Comparison of ENCODE assay signal across 11 mouse cellular contexts in the genomic region with DNA sequence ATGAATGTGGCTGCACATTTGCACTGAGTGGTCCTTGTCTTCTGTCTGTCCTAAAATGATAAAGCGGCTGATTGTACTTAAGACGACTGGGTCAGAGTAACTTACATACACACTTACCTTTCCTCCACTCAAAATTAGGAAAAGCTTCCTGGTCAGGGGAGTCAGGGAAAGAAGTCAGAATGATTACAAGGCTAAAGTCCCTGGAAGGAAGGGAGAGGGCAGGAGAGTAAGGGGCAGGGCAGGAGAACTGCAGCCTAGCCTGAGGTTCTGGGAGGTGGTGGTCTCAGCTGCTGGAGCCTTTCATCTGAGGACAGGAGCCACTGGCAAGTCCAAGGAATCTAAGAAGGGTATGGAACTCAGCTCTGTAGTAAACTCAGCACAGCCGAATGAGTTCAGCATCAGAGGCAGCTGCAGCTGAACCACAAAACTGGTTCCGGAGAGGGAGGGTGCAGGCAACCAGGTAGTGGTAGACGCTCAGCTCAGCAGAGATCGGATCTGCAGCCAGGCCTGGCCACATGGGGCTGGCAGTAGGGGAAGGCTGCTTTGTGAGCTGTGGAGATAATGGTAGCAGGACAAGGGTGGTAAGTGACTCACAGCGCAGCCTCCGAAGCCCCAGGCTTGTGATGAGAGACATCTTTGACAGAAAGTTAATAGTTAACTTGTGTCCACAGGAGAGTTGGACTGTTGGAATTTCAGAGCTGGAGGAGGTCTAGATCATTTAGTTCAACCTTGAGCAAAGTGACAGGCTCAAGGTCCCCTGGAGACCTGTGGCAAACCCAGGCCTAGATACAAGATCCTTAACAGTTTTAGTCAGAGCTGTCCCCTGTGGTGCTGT. TPM values are rescaled to one million over a fixed set of nuclear protein-coding genes. Genes with fewer than 3 reads are reported as not detected.
DNase-seq lines count a peak whose midpoint lies in the region; ATAC-seq lines count a peak whose summit lies in the region.
"Had no signal": no experiment of that assay in that cellular context is flagged by ENCODE, and none has a peak within 500 bp of the region (broad histone marks: within the 10 kb centered on the region; RNA-seq: fewer than 3 reads in every experiment).

No protein-coding gene starts in this region.

- no peak overlapping the region for H3K4me2 ChIP-seq in lung, embryonic 15.5 days
- peak overlapping the region; percentile 35; the same call in 1 of the 2 replicates for H3K4me2 ChIP-seq in intestine, embryonic 16.5 days (ENCODE audit: low read depth, low read length)
- H3K4me2 ChIP-seq in liver, embryonic 11.5 days: peak overlapping the region; percentile 56

- H3K4me3 ChIP-seq in lung, embryonic 15.5 days: no peak overlapping the region
- 0 out of 2 replicates have a peak overlapping the region, but pooled peaks have one; percentile 3 for H3K4me3 ChIP-seq in intestine, embryonic 16.5 days (ENCODE audit: low read length)
- H3K4me3 ChIP-seq in liver, embryonic 11.5 days (ENCODE audit: low read depth, low read length): 0 out of 2 replicates have a peak overlapping the region, but pooled peaks have one; percentile 3
- H3K4me3 ChIP-seq: gastrocnemius, adult 2 months had no signal

- peaks cover 22% of the 10 kb centered on the region for H3K4me1 ChIP-seq in lung, embryonic 15.5 days
- peaks cover 20% of the 10 kb centered on the region; the same call in 1 of the 2 replicates for H3K4me1 ChIP-seq in intestine, embryonic 16.5 days (ENCODE audit: control insufficient read depth, insufficient read depth, low read length)
- peaks cover 68% of the 10 kb centered on the region for H3K4me1 ChIP-seq in liver, embryonic 11.5 days (replicated peaks; ENCODE audit: control insufficient read depth, insufficient read depth, low read length)

- WGBS in lung, embryonic 15.5 days: 50% methylated on average over 8 of the region's 8 CpGs
- 48% methylated on average over 8 of the region's 8 CpGs for WGBS in intestine, embryonic 16.5 days
- WGBS in liver, embryonic 11.5 days: 31% methylated on average over 8 of the region's 8 CpGs

- no peak overlapping the region for H3K9ac ChIP-seq in lung, embryonic 15.5 days
- peak overlapping the region; percentile 48 for H3K9ac ChIP-seq in intestine, embryonic 16.5 days (ENCODE audit: low read depth, low read length)
- peak overlapping the region; percentile 41 for H3K9ac ChIP-seq in liver, embryonic 11.5 days (ENCODE audit: low read depth, low read length)

- ATAC-seq in lung, embryonic 15.5 days (ENCODE audit: borderline replicate concordance, extremely low read depth, low FRiP score, low TSS enrichment): no peak
- ATAC-seq in intestine, embryonic 16.5 days: peak; percentile 94
- ATAC-seq in liver, embryonic 11.5 days (replicated peaks; ENCODE audit: low FRiP score): peak; percentile 93
- ATAC-seq in granulocyte monocyte progenitor cell, adult 5-6 weeks (replicated peaks; ENCODE audit: poor library complexity, severe bottlenecking): no peak

- peak overlapping the region; percentile 63; the same call in 1 of the 2 replicates for H3K27ac ChIP-seq in lung, embryonic 15.5 days
- peak overlapping the region; percentile 99 for H3K27ac ChIP-seq in intestine, embryonic 16.5 days (ENCODE audit: low read length)
- H3K27ac ChIP-seq in liver, embryonic 11.5 days (ENCODE audit: low read depth, low read length): peak overlapping the region; percentile 73
- H3K27ac ChIP-seq: gastrocnemius, adult 2 months had no signal

- DNase-seq in lung, postnatal 14 days: no peak
- DNase-seq in liver, embryonic 11.5 days (ENCODE audit: low spot score): no peak
- DNase-seq in thymus, postnatal 36 days: peak; percentile 33 to 56
- no peak for DNase-seq in spleen, postnatal 10 days (ENCODE audit: low spot score in 2 of 2)
- DNase-seq in right cerebral cortex, postnatal 14 days: no peak
- DNase-seq: gastrocnemius, adult 2 months had no signal

- H3K9me3 ChIP-seq in lung, embryonic 15.5 days: no peaks in the 10 kb centered on the region
- no peaks in the 10 kb centered on the region for H3K9me3 ChIP-seq in intestine, embryonic 16.5 days (ENCODE audit: control insufficient read depth, low read length)
- H3K9me3 ChIP-seq in liver, embryonic 11.5 days (ENCODE audit: control insufficient read depth, low read length): no peaks in the 10 kb centered on the region

- no peaks in the 10 kb centered on the region for H3K27me3 ChIP-seq in lung, embryonic 15.5 days
- no peaks in the 10 kb centered on the region for H3K27me3 ChIP-seq in intestine, embryonic 16.5 days (replicated peaks; ENCODE audit: control insufficient read depth, insufficient read depth, low read length)
- H3K27me3 ChIP-seq in liver, embryonic 11.5 days (replicated peaks; ENCODE audit: control insufficient read depth, insufficient read depth, low read length): no peaks in the 10 kb centered on the region

- no peaks in the 10 kb centered on the region for H3K36me3 ChIP-seq in lung, embryonic 15.5 days
- H3K36me3 ChIP-seq in intestine, embryonic 16.5 days (ENCODE audit: control insufficient read depth, insufficient read depth, low read length): no peaks in the 10 kb centered on the region
- peaks cover 2% of the 10 kb centered on the region; the same call in 1 of the 2 replicates for H3K36me3 ChIP-seq in liver, embryonic 11.5 days (ENCODE audit: control insufficient read depth, insufficient read depth, low read length)

RNA-seq across cellular contexts. Expression of a gene that starts 9.1 kb away (rescaled TPM):
- polyA plus RNA-seq in lung, embryonic 15.5 days (2015; fragmentation: Nextera tagmentation; extraction: Ambion mirVana): 37.8 and 46.2 TPM in 2 replicates
- polyA plus RNA-seq in intestine, embryonic 16.5 days (2015; fragmentation: Nextera tagmentation; extraction: Ambion mirVana): 31.2 and 31.8 TPM in 2 replicates
- polyA plus RNA-seq in liver, embryonic 11.5 days (2014; fragmentation: Nextera tagmentation; extraction: Ambion mirVana): 37.1 and 38.3 TPM in 2 replicates
- 31.9 and 49.3 TPM in 2 replicates for total RNA-seq in granulocyte monocyte progenitor cell, adult 5-6 weeks (2014; fragmentation: Nextera tagmentation)
- total RNA-seq in granulocyte monocyte progenitor cell, adult 5-6 weeks (2017): 62.6 and 66.5 TPM in 2 replicates

RNA-seq across cellular contexts. Expression of a gene that starts 15.5 kb away (rescaled TPM):
- 0.94 and 1.5 TPM in 2 replicates for polyA plus RNA-seq in lung, embryonic 15.5 days (2015; fragmentation: Nextera tagmentation; extraction: Ambion mirVana)
- 0.89 and 1.0 TPM in 2 replicates for polyA plus RNA-seq in intestine, embryonic 16.5 days (2015; fragmentation: Nextera tagmentation; extraction: Ambion mirVana)
- polyA plus RNA-seq in liver, embryonic 11.5 days (2014; fragmentation: Nextera tagmentation; extraction: Ambion mirVana): 1.5 and 2.0 TPM in 2 replicates
- total RNA-seq in granulocyte monocyte progenitor cell, adult 5-6 weeks (2014; fragmentation: Nextera tagmentation): not detected in 2 replicates
- 1.0 TPM in 1 of 2 replicates, not detected in the other for total RNA-seq in granulocyte monocyte progenitor cell, adult 5-6 weeks (2017)
- total RNA-seq: gastrocnemius, adult 2 months; neutrophil, adult 5-6 weeks had no signal

RNA-seq across cellular contexts. Expression of a gene that starts 47.0 kb away (rescaled TPM):
- not detected in 2 replicates for polyA plus RNA-seq in lung, embryonic 15.5 days (2015; fragmentation: Nextera tagmentation; extraction: Ambion mirVana)
- not detected in 2 replicates for polyA plus RNA-seq in intestine, embryonic 16.5 days (2015; fragmentation: Nextera tagmentation; extraction: Ambion mirVana)
- not detected in 2 replicates for polyA plus RNA-seq in liver, embryonic 11.5 days (2014; fragmentation: Nextera tagmentation; extraction: Ambion mirVana)
- total RNA-seq in granulocyte monocyte progenitor cell, adult 5-6 weeks (2014; fragmentation: Nextera tagmentation): not detected in 2 replicates
- not detected in 2 replicates for total RNA-seq in granulocyte monocyte progenitor cell, adult 5-6 weeks (2017)
- total RNA-seq: gastrocnemius, adult 2 months; neutrophil, adult 5-6 weeks had no signal
- polyA plus RNA-seq: limb, embryonic 11.5 days had no signal

Comparison
In these comparisons a context has a peak if more than half of its experiments do, and no peak if none do; other contexts are left out.
1. ATAC-seq: peak in intestine, embryonic 16.5 days (single experiment) and liver, embryonic 11.5 days (single experiment); none in lung, embryonic 15.5 days (single experiment) and granulocyte monocyte progenitor cell, adult 5-6 weeks (single experiment).
2. DNase-seq: peak in thymus, postnatal 36 days (2 of 2); none in lung, postnatal 14 days (single experiment), liver, embryonic 11.5 days (single experiment), spleen, postnatal 10 days (0 of 2) and right cerebral cortex, postnatal 14 days (single experiment).
3. Peak in every context shown above with its lines, with median percentiles within 50 percentile points of each other: H3K27ac ChIP-seq.